Mouse (Mus musculus) neural tube, embryonic 12.5 days (tissue): ENCODE results near the gene Cfap57. TPM values are rescaled to one million over a fixed set of nuclear protein-coding genes. Genes with fewer than 3 reads are reported as not detected.
A peak's percentile ranks its signal among the peaks of the same experiment; 100 is the strongest.

ENCODE experiments used
- ATAC-seq: fragments of 200-750 bp; cut with Nextera tagmentation; 2 replicates; pipeline ENCODE4 v1.8.0; 2017; ENCODE audit warnings: low read depth, mild to moderate bottlenecking, moderate TSS enrichment, moderate library complexity; ENCODE audit not compliant: low FRiP score
- H3K27ac ChIP-seq: fragments of 300-500 bp; sonication (generic); 2 replicates; pipeline ENCODE4 v1.5.1; 2016
- H3K27me3 ChIP-seq: fragments of 300-500 bp; sonication (generic); replicated peaks from 2 replicates; pipeline ENCODE4 v1.6.1; 2016; ENCODE audit warnings: mild to moderate bottlenecking
- H3K36me3 ChIP-seq: fragments of 300-500 bp; sonication (generic); 2 replicates; pipeline ENCODE4 v1.6.1; 2016; ENCODE audit warnings: mild to moderate bottlenecking
- H3K4me1 ChIP-seq: fragments of 300-500 bp; sonication (generic); 2 replicates; pipeline ENCODE4 v1.6.1; 2016
- H3K4me2 ChIP-seq: fragments of 300-500 bp; sonication (generic); replicated peaks from 2 replicates; pipeline ENCODE4 v1.6.1; 2016; ENCODE audit warnings: mild to moderate bottlenecking
- H3K4me3 ChIP-seq: fragments of 300-500 bp; sonication (generic); 2 replicates; pipeline ENCODE4 v1.5.1; 2016
- H3K9ac ChIP-seq: fragments of 300-500 bp; sonication (generic); 2 replicates; pipeline ENCODE4 v1.6.1; 2016; ENCODE audit warnings: mild to moderate bottlenecking
- H3K9me3 ChIP-seq: fragments of 300-500 bp; sonication (generic); 2 replicates; pipeline ENCODE4 v1.6.1; 2016; ENCODE audit warnings: mild to moderate bottlenecking
- WGBS: fragments of 180-500 bp; shearing (Covaris S2); methylation state at CpG from one replicate; pipeline ENCODE4 v1.1.7; 2016; 5-methylcytosine and 5-hydroxymethylcytosine counted together
- polyA plus RNA-seq: library from polyadenylated mRNA; unstranded; fragments of >200 nt; fragmentation: Nextera tagmentation; extraction: Ambion mirVana; gene quantifications from 2 replicates; pipeline ENCODE4 v1.2.1, GENCODE M21; 2016

Gene Cfap57
- polyA plus RNA-seq, 1 experiment from 2014 or later, result 1.2 TPM

DNA sequence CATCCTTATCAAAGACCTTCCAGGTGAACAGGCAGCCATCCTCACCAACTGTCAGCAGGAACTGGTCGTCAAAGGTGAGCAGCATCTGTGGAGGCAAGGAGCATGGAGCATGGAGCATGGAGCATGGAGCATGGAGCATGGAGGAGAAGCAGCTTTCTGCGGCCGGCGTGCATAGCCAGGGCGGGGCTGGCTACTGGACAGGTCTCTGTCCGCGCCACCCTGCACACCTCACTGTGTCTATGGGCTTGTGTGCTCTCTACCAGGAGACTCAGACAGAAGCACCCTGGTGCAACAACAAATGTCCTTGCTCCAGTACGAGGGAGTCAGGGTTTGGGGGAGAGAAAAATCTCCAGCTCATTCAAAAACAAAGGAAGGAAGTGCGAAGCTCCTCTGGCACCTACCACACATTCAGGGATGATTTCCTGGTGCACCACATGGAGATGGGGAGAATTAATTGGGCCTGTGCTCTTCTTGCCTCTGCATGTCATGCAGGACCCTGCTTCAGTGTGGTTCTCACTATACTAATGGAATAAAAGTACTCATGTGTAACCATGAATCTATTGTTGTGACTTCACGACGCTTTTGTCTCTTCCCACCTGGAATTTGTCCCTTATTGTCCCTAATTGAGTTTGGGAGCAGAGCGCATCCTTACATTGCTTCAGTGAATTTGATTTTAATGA lies 31.4 kb downstream of the Cfap57 start:
- 72% methylated on average over 12 of the region's 12 CpGs for WGBS
- no peak overlapping the region for H3K27ac ChIP-seq
- ATAC-seq, result no peak
- no peak overlapping the region for H3K9ac ChIP-seq
- no peaks in the 10 kb centered on the region for H3K36me3 ChIP-seq
- H3K4me2 ChIP-seq, result peak overlapping the region; percentile 20; the same call in 1 of the 2 replicates
- no peak overlapping the region for H3K4me3 ChIP-seq
- H3K4me1 ChIP-seq, result no peaks in the 10 kb centered on the region
- H3K27me3 ChIP-seq, result no peaks in the 10 kb centered on the region; the same call in 1 of the 2 replicates
- no peaks in the 10 kb centered on the region for H3K9me3 ChIP-seq

DNA sequence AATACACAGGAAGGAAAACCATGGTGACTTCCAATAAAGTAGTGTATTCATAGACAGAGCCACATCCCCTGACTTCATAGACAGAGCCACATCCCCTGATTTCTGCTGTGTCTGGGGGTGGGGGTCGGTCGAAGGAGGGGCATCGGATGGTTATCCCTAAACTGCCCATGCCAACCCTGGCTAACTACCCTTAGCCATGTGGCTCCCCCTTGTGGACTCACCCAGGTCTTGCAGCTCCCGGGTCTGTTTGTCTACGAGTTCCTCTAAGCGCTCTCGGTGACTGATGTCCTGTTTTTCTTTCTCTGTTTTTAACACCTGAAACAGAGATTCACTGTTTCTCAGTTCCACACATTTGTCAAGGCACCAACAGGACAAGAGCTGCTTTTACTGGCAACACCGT lies 37.9 kb downstream of the Cfap57 start:
- H3K27me3 ChIP-seq, result no peaks in the 10 kb centered on the region
- 95% methylated on average over 8 of the region's 8 CpGs for WGBS
- H3K4me2 ChIP-seq, result no peak overlapping the region
- H3K9me3 ChIP-seq, result no peaks in the 10 kb centered on the region
- H3K9ac ChIP-seq, result no peak overlapping the region
- no peak overlapping the region for H3K4me3 ChIP-seq
- no peaks in the 10 kb centered on the region for H3K4me1 ChIP-seq
- no peak overlapping the region for H3K27ac ChIP-seq
- ATAC-seq, result no peak
- no peaks in the 10 kb centered on the region for H3K36me3 ChIP-seq

DNA sequence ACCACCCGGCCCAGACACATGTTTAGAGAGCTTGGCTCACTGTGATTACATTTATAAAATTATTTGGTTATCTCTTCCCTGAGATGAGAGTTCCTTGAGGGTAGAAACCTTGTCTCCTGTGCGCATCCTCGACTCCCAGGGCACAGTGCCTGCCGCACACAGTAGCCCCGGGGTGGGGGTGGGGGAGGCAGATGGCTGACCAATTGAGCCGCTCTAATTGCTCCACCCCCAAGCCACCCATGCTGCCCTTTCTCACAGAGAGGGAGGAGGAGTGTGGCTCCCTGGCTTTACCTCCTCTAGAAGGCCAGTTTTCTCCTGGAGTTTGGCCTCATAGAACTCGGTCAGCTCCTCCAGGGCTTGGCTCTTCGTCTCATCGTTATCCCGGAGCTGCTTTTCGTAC lies 39.1 kb downstream of the Cfap57 start:
- Histone ChIP-seq H3K27ac (no peak overlapping the region), H3K36me3 (no peaks in the 10 kb centered on the region), H3K9ac (no peak overlapping the region), H3K4me3 (no peak overlapping the region), H3K27me3 (0 out of 2 replicates have a peak, but pooled peaks cover 3% of the 10 kb centered on the region), H3K4me1 (no peaks in the 10 kb centered on the region), H3K4me2 (no peak overlapping the region), H3K9me3 (no peaks in the 10 kb centered on the region)
- ATAC-seq, result no peak
- WGBS, result 45% methylated on average over 11 of the region's 11 CpGs

DNA sequence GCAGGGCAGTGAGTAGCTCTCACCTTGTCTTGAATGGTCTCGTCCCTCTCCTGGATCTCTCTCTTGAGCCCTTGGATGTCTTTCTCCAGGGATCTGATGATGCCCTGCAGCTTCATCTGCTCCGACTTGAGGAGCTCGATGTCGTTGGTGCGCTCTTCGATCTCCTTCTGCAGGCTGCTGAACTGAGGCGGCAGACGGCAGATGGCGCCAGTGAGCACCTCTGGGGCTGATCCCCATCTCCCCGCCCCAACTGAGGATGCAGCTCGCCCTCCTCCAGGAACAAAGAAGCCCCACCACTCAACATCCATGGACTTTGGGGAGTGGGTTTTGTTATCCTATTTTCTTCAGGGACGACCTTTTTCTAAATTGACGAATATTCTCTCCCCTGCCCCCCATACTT lies 41.3 kb downstream of the Cfap57 start:
- Histone ChIP-seq H3K9me3 (no peaks in the 10 kb centered on the region), H3K9ac (no peak overlapping the region), H3K4me2 (no peak overlapping the region), H3K4me3 (no peak overlapping the region), H3K27ac (no peak overlapping the region), H3K36me3 (no peaks in the 10 kb centered on the region), H3K4me1 (no peaks in the 10 kb centered on the region), H3K27me3 (0 out of 2 replicates have a peak, but pooled peaks cover 3% of the 10 kb centered on the region)
- no peak for ATAC-seq
- 62% methylated on average over 13 of the region's 13 CpGs for WGBS

- 9% methylated on average over 6 of the region's 6 CpGs for WGBS
- Histone ChIP-seq H3K27ac (no peak overlapping the region), H3K4me2 (no peak overlapping the region), H3K4me1 (no peaks in the 10 kb centered on the region), H3K4me3 (no peak overlapping the region), H3K27me3 (peaks cover 3% of the 10 kb centered on the region; the same call in 1 of the 2 replicates), H3K36me3 (no peaks in the 10 kb centered on the region), H3K9me3 (no peaks in the 10 kb centered on the region), H3K9ac (no peak overlapping the region)
- peak; percentile 55; the same call in 1 of the 2 replicates for ATAC-seq
Measured at GRCm38 (mm10) chr4:118576097-118576496, 44.5 kb downstream of the Cfap57 start.

- H3K9ac ChIP-seq, result no peak overlapping the region
- H3K4me2 ChIP-seq, result no peak overlapping the region
- no peaks in the 10 kb centered on the region for H3K36me3 ChIP-seq
- H3K4me3 ChIP-seq, result no peak overlapping the region
- no peak overlapping the region for H3K27ac ChIP-seq
- no peaks in the 10 kb centered on the region for H3K4me1 ChIP-seq
- no peaks in the 10 kb centered on the region; the same call in 1 of the 2 replicates for H3K27me3 ChIP-seq
- 86% methylated on average over 14 of the region's 15 CpGs for WGBS
- no peaks in the 10 kb centered on the region for H3K9me3 ChIP-seq
- no peak for ATAC-seq
Measured at GRCm38 (mm10) chr4:118571441-118571840, 49.1 kb downstream of the Cfap57 start.

GRCm38 (mm10) chr4:118569320-118569719 lies 51.3 kb downstream of the Cfap57 start:
- no peak for ATAC-seq
- H3K4me1 ChIP-seq, result no peaks in the 10 kb centered on the region
- no peak overlapping the region for H3K4me2 ChIP-seq
- no peaks in the 10 kb centered on the region for H3K9me3 ChIP-seq
- H3K36me3 ChIP-seq, result no peaks in the 10 kb centered on the region
- H3K27ac ChIP-seq, result no peak overlapping the region
- 77% methylated on average over 23 of the region's 23 CpGs for WGBS
- H3K27me3 ChIP-seq, result no peaks in the 10 kb centered on the region; the same call in 1 of the 2 replicates
- H3K9ac ChIP-seq, result no peak overlapping the region
- H3K4me3 ChIP-seq, result no peak overlapping the region

DNA sequence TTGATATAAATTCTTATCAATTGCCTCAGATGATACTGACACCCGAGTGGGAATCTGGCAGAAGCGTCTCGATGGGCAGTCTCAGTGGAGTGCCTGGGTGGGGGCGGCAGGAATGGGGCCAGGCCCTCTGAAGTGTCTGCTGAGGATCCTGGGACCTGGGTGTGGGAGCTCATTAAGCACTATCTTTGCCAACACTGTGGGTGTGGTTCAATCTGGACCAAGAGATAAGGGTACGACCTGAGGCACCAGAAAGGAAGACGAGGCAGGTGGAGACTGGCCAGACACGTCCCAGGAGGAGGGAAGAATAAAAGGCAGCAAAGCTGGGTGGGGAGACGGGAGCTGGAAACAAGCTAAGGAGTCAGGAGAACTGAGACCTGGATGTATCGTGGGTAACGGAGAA lies 51.9 kb downstream of the Cfap57 start:
- ATAC-seq, result no peak
- WGBS, result 80% methylated on average over 10 of the region's 10 CpGs

GRCm38 (mm10) chr4:118566161-118566676 lies 54.4 kb downstream of the Cfap57 start:
- WGBS, result 34% methylated on average over 7 of the region's 7 CpGs

More for the DNA sequence above, 51.9 kb downstream of the Cfap57 start:
- H3K4me3 ChIP-seq, result no peak overlapping the region
- H3K4me2 ChIP-seq, result no peak overlapping the region
- H3K9me3 ChIP-seq, result no peaks in the 10 kb centered on the region
- H3K9ac ChIP-seq, result no peak overlapping the region
- H3K27me3 ChIP-seq, result no peaks in the 10 kb centered on the region; the same call in 1 of the 2 replicates
- no peaks in the 10 kb centered on the region for H3K4me1 ChIP-seq
- no peak overlapping the region for H3K27ac ChIP-seq
- no peaks in the 10 kb centered on the region for H3K36me3 ChIP-seq

DNA sequence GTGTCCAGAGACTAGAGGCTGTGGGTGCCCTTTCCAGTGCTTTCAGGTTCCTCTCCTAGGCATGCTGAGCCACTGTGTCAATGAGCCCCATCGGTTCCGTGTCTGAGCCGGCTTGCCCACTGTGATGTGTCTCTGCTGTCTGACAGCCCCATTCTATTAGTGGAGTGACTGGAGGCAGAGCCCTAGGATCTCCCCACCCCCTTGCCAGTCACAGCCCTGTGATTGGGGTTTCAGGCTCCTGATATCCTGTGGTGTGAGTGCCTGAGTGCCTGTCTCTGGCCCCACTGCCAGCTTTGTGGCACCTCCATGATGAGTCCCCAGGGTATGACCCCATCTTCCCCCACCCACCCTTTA lies 55.7 kb downstream of the Cfap57 start:
- no peak overlapping the region for H3K4me3 ChIP-seq
- 71% methylated on average over 3 of the region's 3 CpGs for WGBS
- no peaks in the 10 kb centered on the region for H3K4me1 ChIP-seq
- H3K9me3 ChIP-seq, result peaks cover 4% of the 10 kb centered on the region; the same call in 1 of the 2 replicates
- H3K9ac ChIP-seq, result no peak overlapping the region
- no peaks in the 10 kb centered on the region for H3K27me3 ChIP-seq
- H3K27ac ChIP-seq, result no peak overlapping the region
- no peak overlapping the region for H3K4me2 ChIP-seq
- H3K36me3 ChIP-seq, result no peaks in the 10 kb centered on the region
- ATAC-seq, result no peak

More at GRCm38 (mm10) chr4:118566161-118566676, 54.4 kb downstream of the Cfap57 start:
- H3K4me2 ChIP-seq, result no peak overlapping the region
- H3K4me3 ChIP-seq, result no peak overlapping the region
- no peak overlapping the region for H3K9ac ChIP-seq
- peaks cover 4% of the 10 kb centered on the region; the same call in 1 of the 2 replicates for H3K9me3 ChIP-seq
- H3K27me3 ChIP-seq, result no peaks in the 10 kb centered on the region
- no peaks in the 10 kb centered on the region for H3K4me1 ChIP-seq
- no peaks in the 10 kb centered on the region for H3K36me3 ChIP-seq
- no peak overlapping the region for H3K27ac ChIP-seq
- ATAC-seq, result no peak

DNA sequence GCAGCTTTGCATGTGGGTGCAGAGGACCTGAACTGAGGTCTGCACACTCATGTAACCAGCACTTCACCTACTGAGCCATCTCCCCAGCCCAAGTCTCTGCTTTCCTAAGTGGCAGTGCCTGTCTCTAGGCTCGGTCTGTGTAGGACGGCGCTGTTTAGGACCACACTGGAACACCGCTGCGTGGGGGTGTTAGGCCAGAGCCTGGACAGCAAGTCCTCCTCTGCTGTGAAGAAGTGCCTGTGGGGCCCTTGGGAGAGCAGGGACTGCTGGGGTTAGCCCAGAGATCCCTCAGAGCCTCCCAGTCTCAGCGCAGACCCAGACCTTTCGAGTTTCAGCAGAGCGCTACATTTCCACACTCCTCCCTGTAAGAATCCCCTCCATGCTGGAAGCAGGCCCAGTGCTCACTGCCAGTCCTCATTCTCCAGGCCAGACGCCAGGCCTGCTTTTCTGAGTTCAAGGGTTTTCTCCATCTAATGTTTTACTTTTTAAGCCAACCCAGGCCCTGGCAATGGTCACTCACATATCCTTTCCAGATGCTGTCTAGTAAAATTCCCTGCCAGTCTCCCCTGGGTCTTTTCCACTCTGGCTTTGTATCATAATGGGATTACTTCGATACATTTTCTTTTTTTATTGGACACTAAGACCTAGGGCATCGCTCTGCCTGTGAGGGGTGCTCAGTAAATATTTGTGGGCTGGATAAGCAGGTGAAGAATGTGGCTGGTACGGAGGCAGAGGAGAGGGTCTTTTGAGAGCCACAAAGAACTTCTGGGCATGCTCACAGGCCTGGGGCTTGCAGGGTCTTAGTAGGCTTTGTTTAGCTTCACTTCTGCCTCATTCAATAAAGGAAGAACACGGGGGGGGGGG lies 56.3 kb downstream of the Cfap57 start:
- no peak for ATAC-seq
- WGBS, result 85% methylated on average over 13 of the region's 13 CpGs
- Histone ChIP-seq H3K4me3 (no peak overlapping the region), H3K9ac (no peak overlapping the region), H3K36me3 (no peaks in the 10 kb centered on the region), H3K4me2 (no peak overlapping the region), H3K9me3 (peaks cover 4% of the 10 kb centered on the region; the same call in 1 of the 2 replicates), H3K27me3 (no peaks in the 10 kb centered on the region), H3K4me1 (no peaks in the 10 kb centered on the region), H3K27ac (no peak overlapping the region)

GRCm38 (mm10) chr4:118553039-118553649 lies 67.4 kb downstream of the Cfap57 start:
- H3K9ac ChIP-seq, result no peak overlapping the region
- H3K4me2 ChIP-seq, result no peak overlapping the region
- no peaks in the 10 kb centered on the region for H3K4me1 ChIP-seq
- no peaks in the 10 kb centered on the region for H3K27me3 ChIP-seq
- ATAC-seq, result no peak
- no peak overlapping the region for H3K4me3 ChIP-seq
- no peak overlapping the region for H3K27ac ChIP-seq
- H3K9me3 ChIP-seq, result no peaks in the 10 kb centered on the region
- no peaks in the 10 kb centered on the region for H3K36me3 ChIP-seq
- WGBS, result 86% methylated on average over 3 of the region's 3 CpGs
